Mouse (Mus musculus): ENCODE measurements at regions not wholly inside any gene's neighbourhood (a gene's known extent, or its start where the extent isn't known, plus 50 kb on each side); places are given as distances from the start of the nearest gene placed in this dataset.

GRCm38 (mm10) chr14:24770015-24770977 is 283.4 kb downstream of the Rps24 start:
- DNase-seq (ENCODE audit: low spot score) = no peak

GRCm38 (mm10) chr14:24771663-24772062 is 284.7 kb downstream of the Rps24 start:
- no peak for DNase-seq (ENCODE audit: low spot score)

- no peak for DNase-seq (ENCODE audit: low spot score)
Observed at GRCm38 (mm10) chr14:24772129-24772528, 285.2 kb downstream of the Rps24 start.

- DNase-seq (ENCODE audit: low spot score) = peak; percentile 85
Observed at GRCm38 (mm10) chr14:24778748-24779630, 292.1 kb downstream of the Rps24 start.

- DNase-seq (ENCODE audit: low spot score) = no peak
Observed at GRCm38 (mm10) chr14:24781674-24782073, 294.7 kb downstream of the Rps24 start.

GRCm38 (mm10) chr14:24783889-24784288 is 297.0 kb downstream of the Rps24 start:
- DNase-seq (ENCODE audit: low spot score) = no peak

DNA sequence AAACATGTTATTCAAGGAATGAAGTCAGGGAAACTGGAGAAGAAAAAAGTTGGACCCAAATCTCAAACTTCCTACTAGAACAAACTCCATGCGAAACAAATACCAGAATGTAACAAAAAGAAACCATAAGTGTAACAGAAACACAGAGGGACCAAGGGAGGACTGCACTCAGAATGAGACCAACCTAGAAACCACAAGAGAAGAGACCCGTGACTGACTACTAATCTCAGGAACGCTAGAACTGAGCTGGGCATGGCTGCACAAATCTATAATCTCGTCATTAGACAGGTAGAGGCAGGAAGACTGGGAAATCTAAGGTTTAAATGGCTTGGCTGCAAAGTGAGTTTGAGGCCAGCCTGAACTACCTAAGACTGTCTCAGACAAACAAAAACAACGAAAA is 298.5 kb downstream of the Rps24 start:
- no peak for DNase-seq (ENCODE audit: low spot score)

DNA sequence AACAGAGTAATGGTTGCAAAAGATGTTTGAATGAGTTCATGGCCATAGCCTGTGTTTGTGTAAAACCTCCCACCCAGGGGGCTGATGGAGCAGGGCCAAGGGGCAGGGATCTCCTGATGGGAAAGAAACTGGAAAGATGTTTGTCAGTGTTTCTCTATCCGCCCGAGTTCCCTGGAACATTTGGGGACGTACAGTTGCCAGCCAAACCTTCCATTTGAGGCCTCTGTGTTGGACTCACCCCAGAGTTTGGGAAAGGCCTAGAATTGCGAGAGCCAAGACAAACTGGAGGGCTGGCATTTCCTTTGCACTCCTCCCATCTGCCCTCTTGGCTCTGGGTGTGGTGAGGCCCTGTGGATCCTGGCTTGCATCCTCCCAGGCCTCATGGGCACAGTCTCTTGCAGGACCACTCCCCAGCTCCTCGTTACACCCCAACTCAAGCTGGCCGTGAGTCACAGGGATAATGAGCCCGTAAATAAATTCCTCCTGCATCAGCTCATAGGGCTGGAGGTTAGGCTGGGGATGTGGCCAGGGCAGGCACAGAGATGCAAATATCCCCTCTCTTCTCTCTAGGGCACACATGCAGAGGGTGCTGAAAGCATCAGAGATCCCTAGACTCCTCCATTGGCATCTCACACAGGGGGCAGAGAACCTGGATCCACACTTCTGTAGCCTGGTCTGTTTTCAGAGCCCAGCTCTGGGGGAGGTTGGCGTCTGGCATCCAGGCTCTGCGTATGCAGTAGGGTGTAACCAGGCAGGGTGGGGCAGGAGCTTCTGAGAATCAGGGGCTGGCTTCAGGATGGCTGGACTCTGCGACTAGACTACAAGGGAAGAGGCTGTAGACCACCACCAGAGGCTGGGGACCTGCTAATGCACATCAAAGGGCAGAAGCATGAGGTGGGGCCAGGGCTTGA is 306.7 kb downstream of the Rps24 start:
- peak; percentile 88 for DNase-seq (ENCODE audit: low spot score)

- DNase-seq (ENCODE audit: low spot score) = no peak
Observed at GRCm38 (mm10) chr14:24794359-24794845, 307.5 kb downstream of the Rps24 start.

DNA sequence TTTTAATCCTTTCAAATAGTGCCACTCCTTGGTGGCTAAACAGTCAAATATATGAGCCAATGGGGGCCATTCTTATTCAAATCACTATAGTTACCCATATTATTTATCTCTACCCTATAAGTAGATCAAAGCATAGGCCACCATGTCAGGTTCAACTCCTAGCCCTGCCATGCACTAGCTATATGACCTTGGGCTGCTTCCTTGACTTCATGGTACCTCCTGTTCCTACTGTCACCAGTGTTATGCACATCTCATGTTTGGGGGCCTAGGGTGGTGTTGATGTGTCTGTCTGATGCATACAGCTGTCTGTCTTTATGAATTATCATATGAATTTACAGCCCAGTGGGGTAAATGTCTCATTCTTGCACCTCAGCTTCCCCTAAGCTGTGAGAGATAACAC is 310.6 kb downstream of the Rps24 start:
- DNase-seq (ENCODE audit: low spot score) = no peak

- DNase-seq (ENCODE audit: low spot score) = no peak
Observed at GRCm38 (mm10) chr14:24798066-24798465, 311.1 kb downstream of the Rps24 start.

GRCm38 (mm10) chr14:24803001-24803655 is 316.2 kb downstream of the Rps24 start:
- DNase-seq (ENCODE audit: low spot score) = peak; percentile 70

DNA sequence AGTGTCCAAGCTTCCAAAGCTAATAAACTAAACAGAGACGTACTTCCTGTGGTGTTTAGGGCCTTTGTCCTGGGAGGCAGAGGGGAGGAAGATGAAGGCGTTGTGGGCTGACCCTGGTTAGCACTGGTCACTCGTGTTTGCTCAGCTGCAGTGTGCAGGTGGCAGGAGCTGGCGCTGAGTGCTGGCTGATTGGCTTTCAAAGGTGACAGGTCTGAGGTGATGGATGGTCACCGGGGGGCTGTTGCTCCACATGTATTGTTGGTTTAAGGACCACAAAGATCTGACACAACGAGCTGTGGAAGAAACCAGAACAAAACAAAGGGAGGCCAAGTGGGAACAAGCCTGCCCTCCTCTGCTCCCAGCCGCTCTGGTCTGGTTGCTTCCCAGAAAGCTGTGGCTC is 320.1 kb downstream of the Rps24 start:
- peak; percentile 37 for DNase-seq (ENCODE audit: low spot score)

- DNase-seq (ENCODE audit: low spot score) = peak; percentile 78
Observed at GRCm38 (mm10) chr14:24822876-24823567, 336.1 kb downstream of the Rps24 start.

DNA sequence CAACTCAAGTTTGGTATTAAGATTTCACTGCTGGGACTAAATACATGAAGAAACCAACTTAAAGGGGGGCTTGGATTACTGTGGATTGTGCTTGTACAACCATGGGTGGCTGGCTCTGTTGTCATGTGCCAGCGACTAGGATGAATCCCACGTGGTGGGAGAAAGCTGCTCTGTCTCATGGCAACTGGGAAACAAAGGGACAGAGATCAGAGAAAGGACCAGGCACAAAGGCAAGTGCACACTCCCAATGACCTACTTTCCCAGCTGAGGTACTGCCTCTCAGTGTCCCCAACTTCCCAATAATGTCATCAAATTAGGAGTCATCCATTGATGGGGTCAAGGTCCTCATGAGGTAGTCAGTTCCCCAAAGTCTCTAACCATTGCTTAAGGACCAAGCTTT is 337.4 kb downstream of the Rps24 start:
- no peak for DNase-seq (ENCODE audit: low spot score)

DNA sequence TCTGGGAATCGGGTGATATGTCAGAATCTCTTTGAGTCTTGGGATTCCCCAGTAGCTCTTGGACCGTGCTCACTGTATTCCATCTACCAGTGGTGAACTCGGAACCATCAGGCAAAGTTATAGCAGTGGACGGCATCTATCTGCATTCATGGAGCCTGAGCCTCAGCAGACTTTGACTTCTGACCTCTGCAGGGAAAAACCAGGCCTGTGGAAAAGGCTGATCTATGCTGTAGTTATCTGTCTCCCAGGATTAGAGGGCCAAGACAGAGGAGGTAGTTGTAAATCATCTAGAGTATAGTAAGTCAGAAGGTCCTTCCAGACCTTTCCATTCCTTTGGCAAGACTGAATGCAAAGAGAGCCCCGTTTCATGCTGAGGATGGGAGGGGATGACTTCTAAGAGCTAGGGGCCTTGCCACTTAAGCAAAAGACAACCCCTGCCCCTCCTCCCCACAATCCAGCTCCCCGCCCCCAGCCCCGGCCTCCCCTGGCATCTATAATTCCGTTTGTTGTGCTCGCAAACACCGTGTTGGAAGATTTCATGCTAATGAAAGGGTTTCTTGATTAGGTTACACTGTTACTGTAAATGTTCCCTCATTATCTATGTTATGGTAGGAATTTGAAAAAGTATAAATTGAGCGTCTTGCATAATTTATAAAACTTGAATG is 338.9 kb downstream of the Rps24 start:
- DNase-seq (ENCODE audit: low spot score) = no peak

GRCm38 (mm10) chr14:24826471-24827337 is 339.8 kb downstream of the Rps24 start:
- no peak for DNase-seq (ENCODE audit: low spot score)

GRCm38 (mm10) chr14:24827381-24828031 is 340.6 kb downstream of the Rps24 start:
- no peak for DNase-seq (ENCODE audit: low spot score)

Data from adipocyte (in vitro differentiated cells).